Mouse (Mus musculus) adrenal gland, postnatal 36 days (tissue): ENCODE results near the gene Cdk9. TPM values are rescaled to one million over a fixed set of nuclear protein-coding genes. Genes with fewer than 3 reads are reported as not detected.
A peak's percentile ranks its signal among the peaks of the same experiment; 100 is the strongest.

ENCODE experiments used
- DNase-seq, 2 experiments: peaks; one replicate each; pipeline ENCODE4 v3.0.0; 2021; ENCODE audit warnings: mixed read lengths in 1 of 2
- long read RNA-seq, 2 experiments: library from polyadenylated mRNA; stranded (forward); transcript quantifications; one replicate each; pipeline ENCODE4 v2.0.0; 2021; ENCODE audit warnings: borderline sequencing depth in 2 of 2
- total RNA-seq, 2 experiments: library from RNA; stranded (reverse); gene quantifications; 2 replicates each; pipeline ENCODE4 v1.2.3; 2021

Cdk9 gene
- 10 to 100 TPM; 74.7 to 76.3 TPM for total RNA-seq
- long read RNA-seq, experiment 1, transcript Cdk9-201 (7 exons, 1,733 nt) = major isoform, 154 of 191 reads
- long read RNA-seq, experiment 1, partial matches to known transcripts = 3 of 191 reads
- long read RNA-seq, experiment 1, other reads (novel, unspliced or antisense) = 33 of 191 reads
- long read RNA-seq, experiment 2, transcript Cdk9-201 (7 exons, 1,733 nt) = major isoform, 31 of 41 reads
- long read RNA-seq, experiment 2, partial matches to known transcripts = 0 of 41 reads
- long read RNA-seq, experiment 2, other reads (novel, unspliced or antisense) = 9 of 41 reads

- DNase-seq = peak; percentile 93 to 95
Measured at GRCm38 (mm10) chr2:32712934-32713817, at the start of gene Cdk9. Gene Cdk9, minus strand, starts transcription at chr2:32713076.

GRCm38 (mm10) chr2:32761859-32762258 lies 49.0 kb upstream of the Cdk9 start:
- DNase-seq = no peak

- DNase-seq = no peak
Measured at GRCm38 (mm10) chr2:32761361-32761760, 48.5 kb upstream of the Cdk9 start.

- no peak for DNase-seq
Measured at GRCm38 (mm10) chr2:32759001-32759400, 46.1 kb upstream of the Cdk9 start.

GRCm38 (mm10) chr2:32758503-32758902 lies 45.6 kb upstream of the Cdk9 start:
- DNase-seq = no peak

GRCm38 (mm10) chr2:32757056-32757845 lies 44.4 kb upstream of the Cdk9 start, which contains the start of gene Tor2a:
Gene Tor2a, plus strand, starts transcription at chr2:32757234.
- peak; percentile 98 for DNase-seq

- DNase-seq = no peak
Measured at GRCm38 (mm10) chr2:32756674-32757055, 43.8 kb upstream of the Cdk9 start.

- DNase-seq = no peak
Measured at GRCm38 (mm10) chr2:32752181-32752580, 39.3 kb upstream of the Cdk9 start.

- no peak for DNase-seq
Measured at GRCm38 (mm10) chr2:32751665-32752033, 38.8 kb upstream of the Cdk9 start.

GRCm38 (mm10) chr2:32750887-32751664 lies 38.2 kb upstream of the Cdk9 start:
- peak; percentile 84 to 85 for DNase-seq

- no peak for DNase-seq
Measured at GRCm38 (mm10) chr2:32750199-32750598, 37.3 kb upstream of the Cdk9 start.

GRCm38 (mm10) chr2:32749082-32749481 lies 36.2 kb upstream of the Cdk9 start:
- no peak for DNase-seq

GRCm38 (mm10) chr2:32744272-32744982 lies 31.6 kb upstream of the Cdk9 start:
- DNase-seq = no peak

- DNase-seq = no peak
Measured at GRCm38 (mm10) chr2:32742173-32742531, 29.3 kb upstream of the Cdk9 start.

GRCm38 (mm10) chr2:32741273-32742172 lies 28.6 kb upstream of the Cdk9 start:
- peak; percentile 57 to 65 for DNase-seq

- DNase-seq = no peak
Measured at GRCm38 (mm10) chr2:32740916-32741272, 28.0 kb upstream of the Cdk9 start, which contains the start of gene 6330409D20Rik. Gene 6330409D20Rik, minus strand, starts transcription at chr2:32741016.

- peak; percentile 46 to 47 for DNase-seq
Measured at GRCm38 (mm10) chr2:32739311-32739710, 26.4 kb upstream of the Cdk9 start.

- no peak for DNase-seq
Measured at GRCm38 (mm10) chr2:32737008-32737407, 24.1 kb upstream of the Cdk9 start.

- DNase-seq = no peak
Measured at GRCm38 (mm10) chr2:32736306-32736829, 23.5 kb upstream of the Cdk9 start.

- peak; percentile 65 to 78 for DNase-seq
Measured at GRCm38 (mm10) chr2:32734933-32735332, 22.1 kb upstream of the Cdk9 start.
